Mouse (Mus musculus) stomach, postnatal 0 days (tissue): ENCODE measurements at regions not wholly inside any gene's neighbourhood (a gene's known extent, or its start where the extent isn't known, plus 50 kb on each side); places are given as distances from the start of the nearest gene placed in this dataset.

Experiments
- ATAC-seq: fragments of 200-750 bp; cut with Nextera tagmentation; 2 replicates; pipeline ENCODE4 v1.8.0; 2017; ENCODE audit not compliant: low FRiP score, low TSS enrichment
- DNase-seq: peaks from one replicate; pipeline ENCODE4 v3.0.0-alpha.2; 2016; ENCODE audit warnings: low spot score
- H3K27ac ChIP-seq: fragments of 300-500 bp; sonication (generic); replicated peaks from 2 replicates; pipeline ENCODE4 v1.5.1; 2014; ENCODE audit warnings: mild to moderate bottlenecking, control low read depth
- H3K27me3 ChIP-seq: fragments of 300-500 bp; sonication (generic); 2 replicates; pipeline ENCODE4 v1.6.1; 2014; ENCODE audit warnings: low read length; ENCODE audit not compliant: control insufficient read depth, insufficient read depth
- H3K36me3 ChIP-seq: fragments of 300-500 bp; sonication (generic); 2 replicates; pipeline ENCODE4 v1.6.1; 2014; ENCODE audit warnings: low read length, mixed read lengths; ENCODE audit not compliant: control insufficient read depth, insufficient read depth
- H3K4me1 ChIP-seq: fragments of 300-500 bp; sonication (generic); replicated peaks from 2 replicates; pipeline ENCODE4 v1.6.1; 2014; ENCODE audit warnings: antibody characterized with exemption; ENCODE audit not compliant: control insufficient read depth, insufficient read depth
- H3K4me2 ChIP-seq: fragments of 300-500 bp; sonication (generic); replicated peaks from 2 replicates; pipeline ENCODE4 v1.6.1; 2014; ENCODE audit warnings: low read depth, mild to moderate bottlenecking, control low read depth, moderate library complexity
- H3K4me3 ChIP-seq: fragments of 300-500 bp; sonication (generic); 2 replicates; pipeline ENCODE4 v1.5.1; 2014; ENCODE audit warnings: low read depth, low read length, control low read depth
- H3K9ac ChIP-seq: fragments of 300-500 bp; sonication (generic); 2 replicates; pipeline ENCODE4 v1.6.1; 2014; ENCODE audit warnings: mild to moderate bottlenecking, low read length, control low read depth, mixed read lengths
- H3K9me3 ChIP-seq: fragments of 300-500 bp; sonication (generic); 2 replicates; pipeline ENCODE4 v1.6.1; 2016; ENCODE audit warnings: low read length; ENCODE audit not compliant: control insufficient read depth
- CTCF ChIP-seq: IDR thresholded peaks from 2 replicates; pipeline ENCODE4 v1.5.1; 2016; ENCODE audit warnings: antibody characterized with exemption, low read depth, mild to moderate bottlenecking, moderate library complexity
- EP300 ChIP-seq: optimal IDR thresholded peaks from 2 replicates; pipeline ENCODE3; 2016; ENCODE audit warnings: antibody characterized with exemption
- WGBS: fragments of 180-500 bp; shearing (Covaris S2); extraction: QIAGEN DNeasy Blood & Tissue Kit; methylation state at CpG from one replicate; pipeline ENCODE4 v1.1.7; 2014; 5-methylcytosine and 5-hydroxymethylcytosine counted together

GRCm38 (mm10) chr1:72946235-72946634 lies 69.5 kb downstream of the Tnp1 start:
- DNase-seq: no peak
- 22% methylated on average over 4 of the region's 4 CpGs for WGBS
- no peaks in the 10 kb centered on the region for H3K36me3 ChIP-seq
- H3K4me2 ChIP-seq: no peak overlapping the region
- TF ChIP-seq CTCF (no peak), EP300 (no peak)
- H3K9ac ChIP-seq: no peak overlapping the region
- H3K27ac ChIP-seq: no peak overlapping the region
- no peak overlapping the region for H3K4me3 ChIP-seq
- H3K27me3 ChIP-seq: no peaks in the 10 kb centered on the region
- peaks cover 7% of the 10 kb centered on the region; the same call in 1 of the 2 replicates for H3K4me1 ChIP-seq
- ATAC-seq: no peak
- no peaks in the 10 kb centered on the region for H3K9me3 ChIP-seq

DNA sequence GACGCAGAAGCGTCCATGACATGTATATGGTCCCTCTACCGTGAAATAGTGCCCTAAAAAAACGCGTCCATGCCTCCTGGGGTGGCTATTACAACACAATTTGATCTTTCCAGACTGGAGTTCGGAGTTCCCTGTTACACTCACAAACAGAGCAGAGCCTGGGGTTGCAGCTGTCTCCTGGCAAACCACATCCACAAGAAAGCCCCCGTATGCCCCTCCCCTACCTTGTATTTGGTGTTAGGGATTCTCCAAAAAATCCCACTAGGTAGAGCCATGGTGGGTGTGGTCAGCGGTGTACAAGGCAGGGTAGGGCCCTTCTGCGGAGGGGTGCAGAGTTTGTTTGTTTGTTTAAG lies 70.0 kb downstream of the Tnp1 start:
- H3K27ac ChIP-seq: no peak overlapping the region
- peak overlapping the region; percentile 37 for H3K4me2 ChIP-seq
- DNase-seq (no peak), ATAC-seq (peak; percentile 24; the same call in 1 of the 2 replicates)
- WGBS: 20% methylated on average over 9 of the region's 9 CpGs
- H3K4me1 ChIP-seq: peaks cover 7% of the 10 kb centered on the region; the same call in 1 of the 2 replicates
- no peaks in the 10 kb centered on the region for H3K27me3 ChIP-seq
- H3K9me3 ChIP-seq: no peaks in the 10 kb centered on the region
- no peaks in the 10 kb centered on the region for H3K36me3 ChIP-seq
- TF ChIP-seq EP300: no peak
- no peak for TF ChIP-seq CTCF
- H3K4me3 ChIP-seq: no peak overlapping the region
- no peak overlapping the region for H3K9ac ChIP-seq

DNA sequence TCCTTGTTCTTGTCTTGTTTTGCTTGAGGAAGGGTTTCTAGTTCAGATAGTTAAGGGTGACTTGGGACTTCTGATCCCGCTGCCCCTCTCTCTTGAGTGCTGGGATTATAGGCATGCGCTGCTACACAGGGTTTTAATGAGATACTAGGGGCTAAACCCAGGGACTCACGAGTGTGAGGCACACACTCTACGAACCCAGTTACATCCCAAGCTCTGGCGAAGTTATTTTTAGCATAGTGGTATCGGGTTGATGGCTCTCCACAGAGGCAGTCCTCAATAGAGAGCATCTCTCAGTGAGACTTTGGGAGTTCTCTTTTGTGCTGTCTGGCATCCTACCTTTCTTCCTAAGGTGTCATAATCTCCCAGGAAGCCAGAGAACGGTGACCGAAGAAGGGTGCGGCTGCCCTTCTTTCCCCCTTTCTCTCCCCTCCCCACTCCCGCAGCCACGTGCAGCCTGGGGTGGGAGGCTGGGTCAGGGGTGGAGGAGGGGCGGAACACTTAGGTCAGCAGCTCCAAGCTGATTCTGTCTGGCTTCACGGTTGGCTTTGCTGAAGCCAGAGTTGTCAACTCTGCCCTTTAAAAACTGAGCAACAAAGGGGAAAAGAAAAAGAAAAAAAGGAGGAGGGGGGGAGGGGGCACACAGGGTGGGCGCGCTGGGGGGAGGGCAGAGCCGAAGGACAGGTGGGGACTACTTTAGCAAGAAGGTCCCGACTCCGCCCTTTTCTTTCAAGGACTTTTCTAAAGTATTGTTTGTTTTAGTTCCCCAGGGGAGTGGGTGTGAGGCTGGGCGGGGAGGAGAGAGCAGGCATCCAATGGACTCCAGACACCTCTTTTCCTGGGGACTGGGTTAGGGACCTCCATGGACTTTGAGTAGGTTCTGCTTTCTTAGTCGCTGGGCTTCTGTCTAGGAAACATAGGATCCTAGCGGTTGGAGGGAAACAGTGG lies 70.4 kb upstream of the Igfbp5 start:
- Histone ChIP-seq H3K4me3 (0 out of 2 replicates have a peak overlapping the region, but pooled peaks have one; percentile 4), H3K27ac (0 out of 2 replicates have a peak overlapping the region, but pooled peaks have one; percentile 56), H3K9ac (no peak overlapping the region; the same call in 1 of the 2 replicates)

GRCm38 (mm10) chr1:72944221-72944620 lies 69.5 kb upstream of the Igfbp5 start:
- TF ChIP-seq CTCF (no peak), EP300 (no peak)
- 48% methylated on average over 3 of the region's 3 CpGs for WGBS
- Histone ChIP-seq H3K4me1 (peaks cover 7% of the 10 kb centered on the region; the same call in 1 of the 2 replicates), H3K4me2 (no peak overlapping the region), H3K27me3 (no peaks in the 10 kb centered on the region), H3K9ac (no peak overlapping the region), H3K36me3 (no peaks in the 10 kb centered on the region), H3K9me3 (no peaks in the 10 kb centered on the region), H3K4me3 (no peak overlapping the region), H3K27ac (no peak overlapping the region)
- no peak for DNase-seq
- ATAC-seq: no peak

More for the DNA sequence above, 70.4 kb upstream of the Igfbp5 start:
- H3K27me3 ChIP-seq: no peaks in the 10 kb centered on the region
- TF ChIP-seq CTCF (no peak), EP300 (no peak)
- DNase-seq: peak; percentile 47
- peaks cover 7% of the 10 kb centered on the region; the same call in 1 of the 2 replicates for H3K4me1 ChIP-seq
- peak overlapping the region; percentile 37 for H3K4me2 ChIP-seq
- 0 out of 2 replicates have a peak, but pooled peaks have one; percentile 29 for ATAC-seq
- no peaks in the 10 kb centered on the region for H3K9me3 ChIP-seq
- no peaks in the 10 kb centered on the region for H3K36me3 ChIP-seq
- WGBS: 17% methylated on average over 21 of the region's 21 CpGs

GRCm38 (mm10) chr1:72943082-72943481 lies 68.4 kb upstream of the Igfbp5 start:
- H3K36me3 ChIP-seq: no peaks in the 10 kb centered on the region
- DNase-seq (no peak), ATAC-seq (no peak)
- no peak overlapping the region for H3K4me2 ChIP-seq
- H3K27me3 ChIP-seq: no peaks in the 10 kb centered on the region
- no peaks in the 10 kb centered on the region for H3K9me3 ChIP-seq
- H3K27ac ChIP-seq: no peak overlapping the region
- H3K9ac ChIP-seq: no peak overlapping the region
- TF ChIP-seq EP300 (no peak), CTCF (no peak)
- H3K4me3 ChIP-seq: no peak overlapping the region
- 85% methylated on average over 1 of the region's 1 CpGs for WGBS
- H3K4me1 ChIP-seq: peaks cover 7% of the 10 kb centered on the region; the same call in 1 of the 2 replicates

- Histone ChIP-seq H3K36me3 (no peaks in the 10 kb centered on the region), H3K9me3 (no peaks in the 10 kb centered on the region), H3K27ac (no peak overlapping the region), H3K4me2 (no peak overlapping the region), H3K4me1 (peaks cover 7% of the 10 kb centered on the region; the same call in 1 of the 2 replicates), H3K9ac (no peak overlapping the region), H3K4me3 (no peak overlapping the region), H3K27me3 (no peaks in the 10 kb centered on the region)
- WGBS: 70% methylated on average over 9 of the region's 9 CpGs
- TF ChIP-seq EP300: no peak
- no peak for TF ChIP-seq CTCF
- ATAC-seq (no peak), DNase-seq (no peak)
These were observed 67.7 kb upstream of the Igfbp5 start for GRCm38 (mm10) chr1:72942351-72942750.
